Mouse (Mus musculus): Measurements from ENCODE around the gene Gabbr2. TPM values are rescaled to one million over a fixed set of nuclear protein-coding genes. Genes with fewer than 3 reads are reported as not detected.

Gene Gabbr2
- polyA plus RNA-seq, 1 experiment from 2014 or later = 13.9 TPM

- Histone ChIP-seq H3K27ac (ENCODE audit: low read length) (no peak overlapping the region), H3K27me3 (ENCODE audit: control insufficient read depth, insufficient read depth, low read depth, low read length) (no peaks in the 10 kb centered on the region), H3K4me3 (ENCODE audit: low read depth, low read length) (no peak overlapping the region), H3K36me3 (ENCODE audit: control insufficient read depth, insufficient read depth, low read length) (no peaks in the 10 kb centered on the region), H3K4me2 (ENCODE audit: low read length) (no peak overlapping the region), H3K9ac (ENCODE audit: low read depth, low read length) (no peak overlapping the region), H3K9me3 (replicated peaks; ENCODE audit: control insufficient read depth, low read length, poor library complexity, severe bottlenecking) (no peaks in the 10 kb centered on the region), H3K4me1 (ENCODE audit: control insufficient read depth, insufficient read depth, low read length) (peaks cover 4% of the 10 kb centered on the region; the same call in 1 of the 2 replicates)
- no peak for ATAC-seq
- WGBS = 94% methylated on average over 3 of the region's 3 CpGs
Measured at GRCm38 (mm10) chr4:46773243-46773642, 218.4 kb downstream of the Gabbr2 start.

GRCm38 (mm10) chr4:46772591-46772990 lies 219.1 kb downstream of the Gabbr2 start:
- Histone ChIP-seq H3K9me3 (replicated peaks; ENCODE audit: control insufficient read depth, low read length, poor library complexity, severe bottlenecking) (no peaks in the 10 kb centered on the region), H3K36me3 (ENCODE audit: control insufficient read depth, insufficient read depth, low read length) (no peaks in the 10 kb centered on the region), H3K27ac (ENCODE audit: low read length) (no peak overlapping the region; the same call in 1 of the 2 replicates), H3K9ac (ENCODE audit: low read depth, low read length) (no peak overlapping the region), H3K4me3 (ENCODE audit: low read depth, low read length) (no peak overlapping the region), H3K4me1 (ENCODE audit: control insufficient read depth, insufficient read depth, low read length) (peaks cover 4% of the 10 kb centered on the region; the same call in 1 of the 2 replicates), H3K27me3 (ENCODE audit: control insufficient read depth, insufficient read depth, low read depth, low read length) (no peaks in the 10 kb centered on the region), H3K4me2 (ENCODE audit: low read length) (no peak overlapping the region)
- WGBS = 76% methylated on average over 2 of the region's 2 CpGs
- ATAC-seq = peak; percentile 25

GRCm38 (mm10) chr4:46771116-46771515 lies 220.6 kb downstream of the Gabbr2 start:
- Histone ChIP-seq H3K4me3 (ENCODE audit: low read depth, low read length) (no peak overlapping the region), H3K9ac (ENCODE audit: low read depth, low read length) (no peak overlapping the region), H3K27ac (ENCODE audit: low read length) (peak overlapping the region; percentile 51), H3K9me3 (replicated peaks; ENCODE audit: control insufficient read depth, low read length, poor library complexity, severe bottlenecking) (no peaks in the 10 kb centered on the region), H3K4me2 (ENCODE audit: low read length) (no peak overlapping the region), H3K36me3 (ENCODE audit: control insufficient read depth, insufficient read depth, low read length) (no peaks in the 10 kb centered on the region), H3K4me1 (ENCODE audit: control insufficient read depth, insufficient read depth, low read length) (peaks cover 4% of the 10 kb centered on the region; the same call in 1 of the 2 replicates), H3K27me3 (ENCODE audit: control insufficient read depth, insufficient read depth, low read depth, low read length) (no peaks in the 10 kb centered on the region)
- WGBS = 68% methylated on average over 12 of the region's 12 CpGs
- no peak for ATAC-seq

GRCm38 (mm10) chr4:46770635-46771034 lies 221.0 kb downstream of the Gabbr2 start:
- H3K4me2 ChIP-seq (ENCODE audit: low read length) = no peak overlapping the region
- no peak overlapping the region for H3K27ac ChIP-seq (ENCODE audit: low read length)
- H3K9ac ChIP-seq (ENCODE audit: low read depth, low read length) = no peak overlapping the region
- peaks cover 4% of the 10 kb centered on the region; the same call in 1 of the 2 replicates for H3K4me1 ChIP-seq (ENCODE audit: control insufficient read depth, insufficient read depth, low read length)
- H3K4me3 ChIP-seq (ENCODE audit: low read depth, low read length) = no peak overlapping the region
- H3K36me3 ChIP-seq (ENCODE audit: control insufficient read depth, insufficient read depth, low read length) = no peaks in the 10 kb centered on the region
- WGBS = 65% methylated on average over 2 of the region's 2 CpGs
- peak; percentile 26; the same call in 1 of the 2 replicates for ATAC-seq
- H3K27me3 ChIP-seq (ENCODE audit: control insufficient read depth, insufficient read depth, low read depth, low read length) = no peaks in the 10 kb centered on the region
- no peaks in the 10 kb centered on the region for H3K9me3 ChIP-seq (replicated peaks; ENCODE audit: control insufficient read depth, low read length, poor library complexity, severe bottlenecking)

GRCm38 (mm10) chr4:46770090-46770489 lies 221.6 kb downstream of the Gabbr2 start:
- WGBS = 57% methylated on average over 8 of the region's 8 CpGs
- H3K27ac ChIP-seq (ENCODE audit: low read length) = peak overlapping the region; percentile 48; the same call in 1 of the 2 replicates
- no peak overlapping the region for H3K4me3 ChIP-seq (ENCODE audit: low read depth, low read length)
- no peaks in the 10 kb centered on the region for H3K9me3 ChIP-seq (replicated peaks; ENCODE audit: control insufficient read depth, low read length, poor library complexity, severe bottlenecking)
- ATAC-seq = peak; percentile 55
- no peaks in the 10 kb centered on the region for H3K36me3 ChIP-seq (ENCODE audit: control insufficient read depth, insufficient read depth, low read length)
- H3K27me3 ChIP-seq (ENCODE audit: control insufficient read depth, insufficient read depth, low read depth, low read length) = no peaks in the 10 kb centered on the region
- peaks cover 4% of the 10 kb centered on the region; the same call in 1 of the 2 replicates for H3K4me1 ChIP-seq (ENCODE audit: control insufficient read depth, insufficient read depth, low read length)
- no peak overlapping the region for H3K9ac ChIP-seq (ENCODE audit: low read depth, low read length)
- no peak overlapping the region for H3K4me2 ChIP-seq (ENCODE audit: low read length)

GRCm38 (mm10) chr4:46766326-46766725 lies 225.3 kb downstream of the Gabbr2 start:
- WGBS = 53% methylated on average over 7 of the region's 7 CpGs
- no peak overlapping the region for H3K4me2 ChIP-seq (ENCODE audit: low read length)
- no peak for ATAC-seq

GRCm38 (mm10) chr4:46759838-46760237 lies 231.8 kb downstream of the Gabbr2 start:
- 0 out of 2 replicates have a peak, but pooled peaks cover 1% of the 10 kb centered on the region for H3K4me1 ChIP-seq (ENCODE audit: control insufficient read depth, insufficient read depth, low read length)
- no peaks in the 10 kb centered on the region for H3K9me3 ChIP-seq (replicated peaks; ENCODE audit: control insufficient read depth, low read length, poor library complexity, severe bottlenecking)
- no peaks in the 10 kb centered on the region for H3K27me3 ChIP-seq (ENCODE audit: control insufficient read depth, insufficient read depth, low read depth, low read length)
- H3K9ac ChIP-seq (ENCODE audit: low read depth, low read length) = no peak overlapping the region
- H3K36me3 ChIP-seq (ENCODE audit: control insufficient read depth, insufficient read depth, low read length) = no peaks in the 10 kb centered on the region
- no peak overlapping the region for H3K27ac ChIP-seq (ENCODE audit: low read length)
- no peak overlapping the region for H3K4me2 ChIP-seq (ENCODE audit: low read length)
- ATAC-seq = no peak
- WGBS = 68% methylated on average over 1 of the region's 1 CpGs
- no peak overlapping the region for H3K4me3 ChIP-seq (ENCODE audit: low read depth, low read length)

More at GRCm38 (mm10) chr4:46766326-46766725, 225.3 kb downstream of the Gabbr2 start:
- no peak overlapping the region for H3K4me3 ChIP-seq (ENCODE audit: low read depth, low read length)
- H3K27me3 ChIP-seq (ENCODE audit: control insufficient read depth, insufficient read depth, low read depth, low read length) = no peaks in the 10 kb centered on the region
- H3K9ac ChIP-seq (ENCODE audit: low read depth, low read length) = no peak overlapping the region
- no peaks in the 10 kb centered on the region for H3K9me3 ChIP-seq (replicated peaks; ENCODE audit: control insufficient read depth, low read length, poor library complexity, severe bottlenecking)
- H3K4me1 ChIP-seq (ENCODE audit: control insufficient read depth, insufficient read depth, low read length) = peaks cover 4% of the 10 kb centered on the region; the same call in 1 of the 2 replicates
- H3K36me3 ChIP-seq (ENCODE audit: control insufficient read depth, insufficient read depth, low read length) = no peaks in the 10 kb centered on the region
- H3K27ac ChIP-seq (ENCODE audit: low read length) = no peak overlapping the region

- H3K27me3 ChIP-seq (ENCODE audit: control insufficient read depth, insufficient read depth, low read depth, low read length) = no peaks in the 10 kb centered on the region
- 73% methylated on average over 7 of the region's 7 CpGs for WGBS
- H3K4me2 ChIP-seq (ENCODE audit: low read length) = no peak overlapping the region
- no peak for ATAC-seq
- H3K9ac ChIP-seq (ENCODE audit: low read depth, low read length) = no peak overlapping the region
- no peaks in the 10 kb centered on the region for H3K9me3 ChIP-seq (replicated peaks; ENCODE audit: control insufficient read depth, low read length, poor library complexity, severe bottlenecking)
- 0 out of 2 replicates have a peak, but pooled peaks cover 3% of the 10 kb centered on the region for H3K4me1 ChIP-seq (ENCODE audit: control insufficient read depth, insufficient read depth, low read length)
- H3K36me3 ChIP-seq (ENCODE audit: control insufficient read depth, insufficient read depth, low read length) = no peaks in the 10 kb centered on the region
- no peak overlapping the region for H3K4me3 ChIP-seq (ENCODE audit: low read depth, low read length)
- no peak overlapping the region for H3K27ac ChIP-seq (ENCODE audit: low read length)
Measured at GRCm38 (mm10) chr4:46758340-46759041, 233.2 kb downstream of the Gabbr2 start.

- 26% methylated on average over 6 of the region's 6 CpGs for WGBS
- H3K27ac ChIP-seq (ENCODE audit: low read length) = no peak overlapping the region
Measured at GRCm38 (mm10) chr4:46754407-46755194, 237.1 kb downstream of the Gabbr2 start.

More at GRCm38 (mm10) chr4:46754407-46755194, 237.1 kb downstream of the Gabbr2 start:
- Histone ChIP-seq H3K9me3 (replicated peaks; ENCODE audit: control insufficient read depth, low read length, poor library complexity, severe bottlenecking) (no peaks in the 10 kb centered on the region), H3K4me1 (ENCODE audit: control insufficient read depth, insufficient read depth, low read length) (peaks cover 5% of the 10 kb centered on the region), H3K9ac (ENCODE audit: low read depth, low read length) (no peak overlapping the region), H3K4me2 (ENCODE audit: low read length) (no peak overlapping the region), H3K4me3 (ENCODE audit: low read depth, low read length) (no peak overlapping the region), H3K36me3 (ENCODE audit: control insufficient read depth, insufficient read depth, low read length) (no peaks in the 10 kb centered on the region), H3K27me3 (ENCODE audit: control insufficient read depth, insufficient read depth, low read depth, low read length) (no peaks in the 10 kb centered on the region)
- ATAC-seq = no peak

Data from midbrain, embryonic 16.5 days (tissue).